Mouse (Mus musculus): Measurements from ENCODE around the gene 4931406P16Rik. TPM values are rescaled to one million over a fixed set of nuclear protein-coding genes. Genes with fewer than 3 reads are reported as not detected.

4931406P16Rik gene
- 25.8 and 26.8 TPM in 2 replicates for polyA plus RNA-seq (2015; fragmentation: Nextera tagmentation; extraction: Ambion mirVana)

GRCm38 (mm10) chr7:34313443-34313875 lies at the start of gene 4931406P16Rik:
TSS of gene 4931406P16Rik (minus strand) at chr7:34313551.
- H3K4me2 ChIP-seq (replicated peaks), result peak within 1 kb of the TSS; percentile 67
- WGBS, result under 1% methylated on average over 39 of the region's 41 CpGs
- peak within 1 kb of the TSS; percentile 92 for H3K4me3 ChIP-seq (replicated peaks)
- no peaks in the 10 kb centered on the region for H3K27me3 ChIP-seq
- no peaks in the 10 kb centered on the region for H3K9me3 ChIP-seq (replicated peaks)
- peak within 1 kb of the TSS; percentile 93 for H3K9ac ChIP-seq
- peak within 1 kb of the TSS; percentile 84 for H3K27ac ChIP-seq (replicated peaks)
- ATAC-seq (ENCODE audit: insufficient number of reproducible peaks, low FRiP score, low TSS enrichment, low read depth), result peak; percentile 89
- H3K36me3 ChIP-seq, result no peaks in the 10 kb centered on the region
- H3K4me1 ChIP-seq, result peaks cover 18% of the 10 kb centered on the region

- Histone ChIP-seq H3K36me3 (peaks cover 42% of the 10 kb centered on the region), H3K27ac (replicated peaks) (no peak overlapping the region), H3K4me1 (no peaks in the 10 kb centered on the region), H3K9ac (no peak overlapping the region), H3K27me3 (no peaks in the 10 kb centered on the region), H3K4me3 (replicated peaks) (no peak overlapping the region), H3K9me3 (replicated peaks) (no peaks in the 10 kb centered on the region), H3K4me2 (replicated peaks) (no peak overlapping the region)
- WGBS, result 92% methylated on average over 4 of the region's 4 CpGs
- ATAC-seq (ENCODE audit: insufficient number of reproducible peaks, low FRiP score, low TSS enrichment, low read depth), result no peak
These were observed 42.3 kb upstream of the 4931406P16Rik start for GRCm38 (mm10) chr7:34355629-34356028.

GRCm38 (mm10) chr7:34351997-34352396 lies 38.6 kb upstream of the 4931406P16Rik start:
- no peak overlapping the region for H3K4me2 ChIP-seq (replicated peaks)
- H3K4me3 ChIP-seq (replicated peaks), result no peak overlapping the region
- no peak for ATAC-seq (ENCODE audit: insufficient number of reproducible peaks, low FRiP score, low TSS enrichment, low read depth)
- H3K9ac ChIP-seq, result no peak overlapping the region
- H3K36me3 ChIP-seq, result peaks cover 73% of the 10 kb centered on the region
- no peak overlapping the region for H3K27ac ChIP-seq (replicated peaks)
- H3K9me3 ChIP-seq (replicated peaks), result no peaks in the 10 kb centered on the region
- H3K27me3 ChIP-seq, result no peaks in the 10 kb centered on the region
- WGBS, result 89% methylated on average over 1 of the region's 1 CpGs
- H3K4me1 ChIP-seq, result no peaks in the 10 kb centered on the region

DNA sequence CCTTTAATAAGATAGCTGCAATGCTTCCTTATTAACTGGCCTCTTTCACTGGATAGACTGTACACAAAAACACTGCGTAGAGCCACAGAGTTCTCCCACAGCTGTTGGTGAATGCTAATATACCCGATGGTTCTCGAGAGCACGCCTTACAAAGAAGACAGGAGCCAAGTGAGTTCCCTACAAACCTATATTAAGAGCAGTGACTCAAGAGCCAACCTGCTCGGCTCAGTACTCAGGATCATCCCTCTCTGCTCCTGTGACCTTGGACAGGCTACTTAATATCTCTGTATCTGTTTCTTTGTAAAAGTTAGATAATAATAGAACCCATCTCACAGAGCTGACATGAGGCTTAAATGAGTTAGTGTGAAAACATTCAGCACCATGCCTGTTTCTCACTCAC lies 36.8 kb upstream of the 4931406P16Rik start:
- H3K4me2 ChIP-seq (replicated peaks), result no peak overlapping the region
- 93% methylated on average over 5 of the region's 5 CpGs for WGBS
- peaks cover 83% of the 10 kb centered on the region for H3K36me3 ChIP-seq
- no peak overlapping the region for H3K27ac ChIP-seq (replicated peaks)
- no peak overlapping the region for H3K9ac ChIP-seq
- H3K4me1 ChIP-seq, result no peaks in the 10 kb centered on the region
- no peaks in the 10 kb centered on the region for H3K27me3 ChIP-seq
- ATAC-seq (ENCODE audit: insufficient number of reproducible peaks, low FRiP score, low TSS enrichment, low read depth), result no peak
- no peaks in the 10 kb centered on the region for H3K9me3 ChIP-seq (replicated peaks)
- no peak overlapping the region for H3K4me3 ChIP-seq (replicated peaks)

DNA sequence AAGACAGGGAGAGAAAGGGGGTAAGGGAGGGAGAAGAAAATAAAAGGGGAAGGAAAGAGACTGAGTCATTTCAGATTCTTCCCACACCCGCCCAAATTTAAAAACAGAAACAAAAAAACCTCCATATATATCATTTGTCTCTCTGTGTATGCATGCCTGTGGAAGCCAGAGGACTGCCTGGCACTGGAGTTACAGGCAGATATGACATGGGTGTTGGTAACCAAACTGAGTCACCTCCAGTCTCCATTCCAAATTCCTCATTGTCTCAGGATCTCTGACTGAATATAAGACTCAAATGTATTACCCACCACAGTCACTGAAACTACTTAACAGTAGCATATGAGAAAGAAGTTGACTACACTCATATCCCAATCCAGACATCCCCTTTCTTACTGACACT lies 34.7 kb upstream of the 4931406P16Rik start:
- no peaks in the 10 kb centered on the region for H3K9me3 ChIP-seq (replicated peaks)
- no peak overlapping the region for H3K4me3 ChIP-seq (replicated peaks)
- ATAC-seq (ENCODE audit: insufficient number of reproducible peaks, low FRiP score, low TSS enrichment, low read depth), result no peak
- H3K27ac ChIP-seq (replicated peaks), result no peak overlapping the region
- H3K27me3 ChIP-seq, result no peaks in the 10 kb centered on the region
- H3K4me1 ChIP-seq, result no peaks in the 10 kb centered on the region
- 81% methylated on average over 1 of the region's 1 CpGs for whole genome bisulfite sequencing
- no peak overlapping the region for H3K9ac ChIP-seq
- peaks cover 85% of the 10 kb centered on the region for H3K36me3 ChIP-seq
- H3K4me2 ChIP-seq (replicated peaks), result no peak overlapping the region

GRCm38 (mm10) chr7:34347041-34347440 lies 33.7 kb upstream of the 4931406P16Rik start:
- no peak for ATAC-seq (ENCODE audit: insufficient number of reproducible peaks, low FRiP score, low TSS enrichment, low read depth)
- WGBS, result 91% methylated on average over 3 of the region's 3 CpGs

DNA sequence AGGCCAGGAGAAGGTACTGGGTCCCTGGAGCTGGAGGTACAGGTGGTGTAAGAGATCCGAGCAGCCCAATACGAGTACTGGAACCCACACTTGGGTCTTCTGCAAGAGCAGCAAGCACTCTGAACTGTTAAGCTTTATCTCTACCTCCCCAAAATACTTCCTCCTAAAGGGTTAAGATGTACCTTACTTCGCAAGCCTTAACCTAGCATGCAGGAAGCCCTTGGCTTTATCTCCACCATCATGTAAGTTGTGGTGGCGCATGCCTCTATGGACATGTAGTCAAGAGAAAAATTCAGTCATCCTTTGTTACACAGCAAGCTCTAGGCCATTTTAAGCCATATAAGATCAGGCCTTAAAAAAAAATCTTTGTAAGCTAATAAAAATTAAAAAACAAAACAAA lies 33.2 kb upstream of the 4931406P16Rik start:
- ATAC-seq (ENCODE audit: insufficient number of reproducible peaks, low FRiP score, low TSS enrichment, low read depth), result no peak
- H3K4me3 ChIP-seq (replicated peaks), result no peak overlapping the region
- no peaks in the 10 kb centered on the region for H3K9me3 ChIP-seq (replicated peaks)
- H3K4me1 ChIP-seq, result no peaks in the 10 kb centered on the region
- H3K27ac ChIP-seq (replicated peaks), result no peak overlapping the region
- peaks cover 81% of the 10 kb centered on the region for H3K36me3 ChIP-seq
- H3K4me2 ChIP-seq (replicated peaks), result no peak overlapping the region
- 94% methylated on average over 4 of the region's 4 CpGs for whole genome bisulfite sequencing
- H3K27me3 ChIP-seq, result no peaks in the 10 kb centered on the region
- H3K9ac ChIP-seq, result no peak overlapping the region

More at GRCm38 (mm10) chr7:34347041-34347440, 33.7 kb upstream of the 4931406P16Rik start:
- no peak overlapping the region for H3K4me2 ChIP-seq (replicated peaks)
- no peak overlapping the region for H3K27ac ChIP-seq (replicated peaks)
- no peak overlapping the region for H3K9ac ChIP-seq
- H3K4me3 ChIP-seq (replicated peaks), result no peak overlapping the region
- no peaks in the 10 kb centered on the region for H3K4me1 ChIP-seq
- no peaks in the 10 kb centered on the region for H3K27me3 ChIP-seq
- H3K36me3 ChIP-seq, result peaks cover 82% of the 10 kb centered on the region
- H3K9me3 ChIP-seq (replicated peaks), result no peaks in the 10 kb centered on the region

DNA sequence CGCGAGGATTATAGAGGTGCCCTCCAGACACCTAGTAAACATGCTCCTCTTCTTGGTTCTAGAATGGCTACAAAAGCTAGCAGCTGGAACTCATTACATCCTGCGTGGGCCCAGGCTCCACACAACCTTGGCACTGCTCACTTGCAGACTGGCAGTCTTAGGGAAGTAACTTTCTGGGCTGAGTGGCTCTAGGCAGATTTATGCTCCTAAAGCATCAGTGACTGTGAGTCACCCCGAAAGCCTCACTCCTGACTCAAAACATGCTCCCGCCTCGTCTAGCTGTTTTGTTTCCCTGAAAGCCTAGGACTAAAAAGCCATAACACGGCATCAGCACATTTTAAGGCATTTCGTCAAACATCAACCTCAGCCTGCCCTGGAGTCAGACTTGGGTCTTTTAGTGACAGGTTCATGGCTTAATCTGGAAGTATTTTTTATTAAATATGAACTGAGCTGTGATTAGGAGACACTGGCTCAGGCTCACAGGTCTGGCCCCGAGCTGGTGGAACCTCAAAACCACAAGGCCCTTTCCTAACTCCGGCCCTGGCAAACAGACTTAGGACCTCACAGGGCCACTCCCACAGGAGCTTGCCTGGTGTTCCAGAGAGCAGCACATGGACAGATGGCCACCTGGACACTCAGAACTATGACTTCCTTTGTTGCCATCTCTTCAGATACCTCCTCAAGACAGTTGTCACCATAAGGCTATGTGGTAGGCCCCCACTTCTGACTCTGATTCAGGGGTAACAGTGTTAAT lies 28.9 kb upstream of the 4931406P16Rik start:
- no peak overlapping the region for H3K27ac ChIP-seq (replicated peaks)

GRCm38 (mm10) chr7:34340841-34341240 lies 27.5 kb upstream of the 4931406P16Rik start:
- H3K9ac ChIP-seq, result no peak overlapping the region
- WGBS, result 90% methylated on average over 5 of the region's 5 CpGs
- no peaks in the 10 kb centered on the region for H3K9me3 ChIP-seq (replicated peaks)
- H3K27ac ChIP-seq (replicated peaks), result no peak overlapping the region
- H3K4me2 ChIP-seq (replicated peaks), result no peak overlapping the region
- no peaks in the 10 kb centered on the region for H3K27me3 ChIP-seq
- ATAC-seq (ENCODE audit: insufficient number of reproducible peaks, low FRiP score, low TSS enrichment, low read depth), result no peak
- peaks cover 51% of the 10 kb centered on the region for H3K36me3 ChIP-seq
- H3K4me3 ChIP-seq (replicated peaks), result no peak overlapping the region
- H3K4me1 ChIP-seq, result peaks cover 12% of the 10 kb centered on the region; the same call in 1 of the 2 replicates

More for the DNA sequence above, 28.9 kb upstream of the 4931406P16Rik start:
- no peak overlapping the region for H3K4me2 ChIP-seq (replicated peaks)
- no peaks in the 10 kb centered on the region for H3K9me3 ChIP-seq (replicated peaks)
- no peak overlapping the region for H3K9ac ChIP-seq
- 66% methylated on average over 10 of the region's 10 CpGs for WGBS
- no peaks in the 10 kb centered on the region for H3K27me3 ChIP-seq
- no peak overlapping the region for H3K4me3 ChIP-seq (replicated peaks)
- peaks cover 12% of the 10 kb centered on the region; the same call in 1 of the 2 replicates for H3K4me1 ChIP-seq
- peaks cover 62% of the 10 kb centered on the region for H3K36me3 ChIP-seq
- no peak for ATAC-seq (ENCODE audit: insufficient number of reproducible peaks, low FRiP score, low TSS enrichment, low read depth)

GRCm38 (mm10) chr7:34339164-34339489 lies 25.8 kb upstream of the 4931406P16Rik start:
- Histone ChIP-seq H3K27ac (replicated peaks) (no peak overlapping the region), H3K36me3 (peaks cover 43% of the 10 kb centered on the region), H3K4me3 (replicated peaks) (no peak overlapping the region), H3K9me3 (replicated peaks) (no peaks in the 10 kb centered on the region), H3K27me3 (no peaks in the 10 kb centered on the region), H3K4me2 (replicated peaks) (no peak overlapping the region), H3K9ac (no peak overlapping the region), H3K4me1 (peaks cover 12% of the 10 kb centered on the region; the same call in 1 of the 2 replicates)
- no peak for ATAC-seq (ENCODE audit: insufficient number of reproducible peaks, low FRiP score, low TSS enrichment, low read depth)
- 52% methylated on average over 5 of the region's 5 CpGs for WGBS

DNA sequence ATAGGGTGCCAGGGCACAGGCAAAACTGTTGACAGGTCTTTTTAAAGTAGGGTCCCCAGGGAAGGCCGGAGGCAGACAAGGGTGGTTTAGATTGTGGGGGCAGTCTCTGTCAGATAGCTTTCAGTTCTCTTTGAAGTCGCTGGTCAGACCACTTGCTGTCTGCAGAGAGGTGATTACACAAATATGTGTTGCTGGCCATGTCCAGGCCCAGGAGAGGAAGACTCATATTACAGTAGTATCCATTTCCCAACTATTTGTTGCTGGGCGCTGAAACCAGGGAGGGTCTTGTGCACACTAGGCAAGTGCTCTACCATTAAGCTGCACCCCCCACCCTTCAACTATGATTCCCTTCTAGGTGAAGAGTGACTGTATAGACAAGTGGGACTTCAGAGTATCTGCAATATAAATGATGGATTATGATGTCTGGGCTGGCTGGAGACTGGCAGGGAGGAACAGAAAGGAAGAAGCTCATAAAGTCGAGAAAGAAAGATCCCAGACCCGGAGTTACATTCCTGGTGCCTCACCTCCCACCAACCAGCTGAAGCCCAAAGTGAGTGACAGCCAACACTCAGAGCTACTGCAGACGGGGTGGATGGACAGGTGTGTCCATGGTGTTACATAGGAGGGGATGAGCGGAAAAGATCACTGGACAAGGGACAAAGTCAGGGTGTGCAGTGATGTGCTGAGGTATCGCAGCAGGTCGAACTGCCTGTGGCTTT lies 25.3 kb upstream of the 4931406P16Rik start:
- ATAC-seq (ENCODE audit: insufficient number of reproducible peaks, low FRiP score, low TSS enrichment, low read depth), result peak; percentile 41; the same call in 1 of the 2 replicates
- 0 out of 2 replicates have a peak overlapping the region, but pooled peaks have one; percentile 4 for H3K27ac ChIP-seq (replicated peaks)
- 50% methylated on average over 9 of the region's 9 CpGs for WGBS

More for the DNA sequence above, 25.3 kb upstream of the 4931406P16Rik start:
- Histone ChIP-seq H3K4me2 (replicated peaks) (no peak overlapping the region), H3K36me3 (peaks cover 38% of the 10 kb centered on the region), H3K27me3 (no peaks in the 10 kb centered on the region), H3K4me1 (peaks cover 12% of the 10 kb centered on the region; the same call in 1 of the 2 replicates), H3K4me3 (replicated peaks) (no peak overlapping the region), H3K9me3 (replicated peaks) (no peaks in the 10 kb centered on the region), H3K9ac (no peak overlapping the region)
